Mouse (Mus musculus): Measurements from ENCODE around the gene Fbxo42.

Fbxo42 gene

DNA sequence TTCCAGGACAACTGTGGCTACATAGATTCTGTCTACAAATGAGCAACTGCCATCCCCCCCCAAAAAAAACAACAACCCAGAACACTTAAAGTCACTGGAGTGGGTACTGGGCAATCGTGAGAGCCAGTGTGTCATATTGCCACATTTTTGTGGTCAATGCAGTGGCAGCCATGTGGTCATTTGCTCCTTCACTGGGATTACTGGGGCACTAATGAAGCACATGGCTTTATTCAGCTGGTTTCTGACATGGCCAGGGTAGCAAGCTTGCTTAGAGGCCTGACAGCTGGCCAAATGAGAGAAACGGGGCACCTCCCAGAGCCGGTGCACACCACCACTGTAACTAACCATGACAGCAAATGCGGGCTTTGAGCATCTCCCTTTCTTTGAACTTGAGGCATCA, 30.8 kb downstream of the Fbxo42 start:
- no peak for DNase-seq

DNA sequence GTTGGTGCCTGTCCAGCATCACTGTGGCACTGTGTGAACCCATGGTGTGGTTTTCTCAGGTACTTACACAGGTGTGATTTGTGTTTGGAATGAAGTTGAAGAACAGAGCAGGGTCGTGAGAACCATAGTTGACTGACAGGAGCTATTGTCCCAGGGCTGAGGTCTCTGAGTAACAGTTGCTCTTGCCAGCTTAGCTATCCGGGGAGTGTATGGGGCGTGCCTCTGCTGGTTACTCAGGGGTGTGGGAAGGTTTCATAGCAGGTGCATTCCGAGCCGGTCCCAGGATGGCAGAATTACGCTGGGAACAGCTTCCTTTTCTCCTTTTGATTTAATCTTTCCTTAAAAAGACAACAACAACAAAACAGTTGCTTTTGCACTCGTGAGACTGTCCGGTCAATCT, 33.1 kb downstream of the Fbxo42 start:
- DNase-seq: no peak

DNA sequence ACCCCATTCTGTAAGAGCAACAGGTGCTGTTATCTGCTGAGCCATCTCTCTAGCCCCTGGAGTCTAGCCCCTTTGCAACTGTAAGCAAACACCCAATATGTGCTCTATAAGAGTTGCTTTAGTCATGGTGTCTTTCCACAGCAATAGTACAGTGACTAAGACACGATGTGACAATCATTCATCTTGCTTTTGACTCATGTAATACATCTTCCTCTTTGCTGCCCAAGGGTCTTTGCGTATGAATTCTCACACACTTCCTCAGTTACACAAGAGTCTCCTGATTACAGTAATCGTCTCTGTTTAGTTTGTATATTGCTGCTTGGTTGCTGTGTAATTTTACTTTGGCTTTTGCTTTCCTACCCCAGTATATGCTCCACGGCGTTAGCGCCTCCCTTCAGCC, 34.3 kb downstream of the Fbxo42 start:
- no peak for DNase-seq

DNA sequence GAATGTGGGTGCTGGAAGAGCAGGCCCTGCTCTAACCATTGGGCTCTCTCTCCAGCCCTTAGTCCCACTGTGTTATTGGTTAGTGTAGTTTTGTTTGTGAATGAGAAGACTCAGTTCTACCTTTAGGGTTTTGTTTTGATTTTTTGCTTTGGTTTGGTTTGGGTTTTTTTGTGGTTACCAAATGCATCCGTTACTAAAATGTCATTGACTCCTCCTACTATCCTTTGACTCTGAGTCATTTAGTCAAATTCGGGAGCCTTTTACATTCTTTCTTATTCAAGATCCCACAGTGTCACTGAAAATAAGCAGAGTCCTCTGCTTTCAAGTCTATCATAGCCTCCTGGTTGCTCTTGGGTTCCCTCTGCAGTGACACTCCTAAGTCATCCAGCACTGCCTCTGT, 36.2 kb downstream of the Fbxo42 start:
- no peak for DNase-seq

DNA sequence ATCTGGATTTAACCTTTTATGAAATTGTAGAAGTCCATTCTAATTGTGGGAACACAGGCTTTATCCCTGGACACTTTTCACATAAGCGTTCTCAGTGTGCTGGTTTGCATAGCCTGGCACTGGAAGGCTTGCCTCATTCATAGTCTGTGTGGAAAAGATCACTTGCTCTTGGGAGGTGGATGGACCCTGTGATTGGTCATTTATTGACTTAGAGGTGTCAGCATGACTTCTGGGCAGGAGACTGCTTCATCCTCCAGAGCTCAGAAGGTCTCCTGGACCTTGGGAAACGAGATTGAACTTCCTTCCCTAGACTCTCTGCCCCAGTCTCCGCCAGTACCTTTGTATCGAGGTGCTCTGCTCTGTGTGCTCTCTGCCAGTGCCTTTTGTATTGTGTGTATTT, 36.7 kb downstream of the Fbxo42 start:
- DNase-seq: no peak

DNA sequence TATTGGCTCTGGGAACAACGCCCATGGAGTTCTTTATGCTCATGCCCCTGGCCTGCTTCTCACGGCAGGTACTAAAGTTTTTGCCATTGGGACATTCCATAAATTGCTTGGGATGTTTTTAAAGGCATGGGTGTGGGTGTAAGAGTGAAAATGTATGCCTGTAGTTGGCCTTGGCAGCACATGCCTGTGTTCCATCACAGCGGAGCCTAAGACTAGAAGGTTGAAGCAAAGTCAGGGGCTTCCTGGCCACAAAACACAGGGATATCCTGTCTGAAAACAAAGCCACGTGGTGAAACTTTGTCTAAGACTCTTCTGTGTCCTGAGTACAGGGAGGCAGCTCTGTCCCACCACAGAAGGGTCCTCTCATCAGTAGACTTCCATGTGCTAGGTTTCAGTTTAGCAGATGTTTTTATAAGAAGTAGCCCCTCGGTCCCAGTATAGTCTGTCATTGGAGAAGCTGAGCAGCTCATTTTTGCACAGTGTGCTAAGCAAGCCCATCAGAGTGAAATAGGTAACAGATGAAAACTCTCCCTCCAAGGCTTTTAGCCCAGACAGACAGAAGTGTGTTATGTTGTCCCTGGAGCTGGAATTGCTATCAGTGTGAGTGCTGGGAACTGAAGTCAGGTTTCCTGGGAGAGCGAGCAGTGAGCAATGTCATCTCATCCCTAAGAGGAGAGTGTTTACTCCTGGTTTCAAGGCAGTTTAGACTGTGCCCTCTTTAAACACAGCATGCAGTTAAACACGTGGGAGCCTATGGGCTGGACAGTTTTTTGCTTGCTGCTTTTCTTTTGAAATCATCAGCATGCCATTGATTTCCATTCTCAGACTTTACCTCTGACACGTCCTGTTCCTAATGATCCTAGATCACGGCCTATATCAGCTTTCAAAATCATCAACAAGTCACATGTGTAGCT, 39.5 kb downstream of the Fbxo42 start:
- DNase-seq: no peak

- DNase-seq: no peak
These were observed 43.6 kb downstream of the Fbxo42 start for GRCm38 (mm10) chr4:141191294-141191693.

DNA sequence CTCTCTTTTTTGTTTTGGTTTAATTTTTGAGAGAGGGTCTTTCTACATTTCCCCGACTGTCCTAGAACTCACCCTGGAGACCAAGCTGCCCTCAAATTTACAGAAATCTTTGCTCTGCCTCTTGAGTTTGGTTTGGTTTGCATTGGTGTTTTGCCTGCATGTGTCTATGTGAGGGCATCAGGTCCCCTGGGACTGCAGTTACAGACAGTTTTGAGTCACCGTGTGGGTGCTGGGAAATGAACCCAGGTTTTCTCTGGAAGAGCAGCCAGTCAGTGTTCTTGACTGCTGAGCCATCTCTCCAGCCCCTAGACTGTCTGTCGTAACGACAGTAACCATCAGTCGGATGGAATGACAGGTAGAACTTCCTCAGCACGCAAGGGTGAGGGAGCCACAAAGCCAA, 46.8 kb downstream of the Fbxo42 start:
- DNase-seq: no peak

DNA sequence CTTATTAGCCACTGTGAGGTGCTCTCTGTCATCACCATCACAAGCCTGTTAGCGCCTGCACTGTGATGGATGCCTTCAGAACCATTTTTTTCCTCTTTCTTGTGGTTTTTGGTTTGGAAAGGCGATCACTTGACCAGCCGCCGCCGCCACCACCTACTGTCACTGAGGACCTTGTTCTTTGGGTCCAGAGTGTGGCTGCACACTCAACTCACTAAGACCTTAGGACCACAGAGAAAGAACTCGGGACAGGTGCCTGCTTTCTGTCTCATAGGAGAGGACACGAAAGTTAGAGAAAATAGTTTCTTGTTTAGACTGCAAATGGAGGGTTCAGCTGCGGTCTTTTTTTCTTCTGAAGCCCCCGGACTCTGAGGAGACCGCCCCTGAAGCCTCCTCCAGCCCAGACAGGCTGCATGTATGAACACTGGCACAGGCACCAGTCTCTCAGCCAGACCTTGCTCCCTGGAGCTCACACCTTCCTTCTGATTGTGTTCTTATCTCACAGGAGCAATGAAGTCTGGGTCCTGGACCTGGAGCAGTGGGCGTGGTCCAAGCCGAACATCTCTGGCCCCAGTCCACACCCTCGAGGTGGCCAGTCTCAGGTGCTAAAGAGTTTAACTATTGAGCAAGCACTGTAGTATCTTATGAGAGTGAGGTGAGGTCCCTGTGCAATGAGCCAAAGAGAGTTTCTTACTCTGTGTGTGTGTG, 49.4 kb downstream of the Fbxo42 start:
- DNase-seq: no peak

GRCm38 (mm10) chr4:141197686-141198035, 49.9 kb downstream of the Fbxo42 start:
- no peak for DNase-seq

DNA sequence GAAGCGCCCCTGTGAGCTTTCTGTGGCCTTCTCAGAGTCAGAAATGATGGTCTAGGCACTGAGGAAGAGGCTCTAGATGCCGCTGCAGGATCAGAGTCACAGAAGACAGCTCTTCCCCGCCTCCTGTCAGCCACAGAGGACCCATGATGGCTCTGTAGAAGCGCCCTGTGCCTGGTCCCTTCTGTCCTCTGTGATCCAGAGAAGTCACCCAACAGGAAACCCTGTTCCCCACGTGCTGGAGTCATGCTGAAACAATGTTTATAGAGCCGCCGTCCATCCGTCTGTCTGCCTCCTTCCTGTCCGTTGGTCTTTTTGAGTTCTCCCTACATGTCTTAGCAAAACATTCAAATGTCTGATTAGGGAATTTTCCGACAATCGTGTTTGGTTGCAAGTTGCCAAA, 53.2 kb downstream of the Fbxo42 start:
- no peak for DNase-seq

DNA sequence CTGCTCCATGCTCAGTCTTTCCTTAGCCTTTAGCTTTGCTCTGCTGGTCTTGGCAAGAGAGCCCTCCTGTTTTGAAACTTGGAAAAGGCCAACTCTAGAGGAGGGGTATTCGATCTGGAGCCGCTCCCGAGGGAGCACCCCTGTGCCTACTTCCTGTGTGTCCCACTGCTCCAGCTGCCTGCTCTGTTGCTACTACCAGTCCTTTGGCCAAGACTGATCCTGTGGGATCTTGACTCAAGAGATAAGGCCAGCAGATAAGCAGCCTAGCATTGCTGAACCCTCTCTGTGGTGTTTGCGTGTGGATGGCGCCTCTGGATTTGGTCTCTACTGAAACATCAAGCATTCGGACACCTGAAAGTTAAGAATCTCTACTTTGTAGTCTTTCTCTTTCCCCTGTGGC, 54.5 kb downstream of the Fbxo42 start:
- DNase-seq: no peak

- DNase-seq: peak in 1 of 2 experiments; percentile 25
These were observed 56.9 kb downstream of the Fbxo42 start for GRCm38 (mm10) chr4:141204580-141205061.

GRCm38 (mm10) chr4:141207081-141207480, 59.4 kb downstream of the Fbxo42 start:
- no peak for DNase-seq

DNA sequence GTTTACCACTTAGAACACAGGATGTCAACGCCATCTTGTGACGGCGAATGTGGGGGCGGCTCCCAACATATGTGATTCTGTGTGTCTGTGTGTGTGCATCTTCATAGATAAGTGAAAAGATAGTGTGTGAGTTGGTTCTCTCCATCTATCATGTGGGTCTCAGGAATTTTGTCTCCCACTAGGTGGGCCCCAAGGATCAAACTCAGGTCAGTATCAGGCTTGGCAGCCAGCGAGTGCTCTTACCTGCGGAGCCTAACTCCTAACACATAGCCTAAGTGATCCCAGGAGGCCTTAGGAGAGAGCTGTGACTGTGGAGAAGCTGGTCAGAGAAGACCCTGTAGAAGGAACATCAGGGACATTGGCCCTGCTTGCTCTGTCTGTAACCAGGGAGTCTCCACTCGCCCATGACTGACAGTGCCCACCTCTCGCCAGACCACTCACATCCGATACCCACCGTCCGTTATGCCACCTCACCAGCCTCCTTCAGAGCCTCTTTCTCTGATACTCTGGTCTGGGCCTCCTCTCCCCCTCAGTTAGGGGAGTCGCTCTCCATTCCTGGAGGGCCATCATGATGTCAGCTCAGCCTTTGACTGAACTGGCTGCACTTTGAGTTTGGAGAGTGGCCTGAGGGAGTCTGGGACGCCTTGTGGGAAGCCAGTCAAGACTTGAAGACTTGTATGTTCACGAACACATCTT, 63.0 kb downstream of the Fbxo42 start:
- DNase-seq: no peak

DNA sequence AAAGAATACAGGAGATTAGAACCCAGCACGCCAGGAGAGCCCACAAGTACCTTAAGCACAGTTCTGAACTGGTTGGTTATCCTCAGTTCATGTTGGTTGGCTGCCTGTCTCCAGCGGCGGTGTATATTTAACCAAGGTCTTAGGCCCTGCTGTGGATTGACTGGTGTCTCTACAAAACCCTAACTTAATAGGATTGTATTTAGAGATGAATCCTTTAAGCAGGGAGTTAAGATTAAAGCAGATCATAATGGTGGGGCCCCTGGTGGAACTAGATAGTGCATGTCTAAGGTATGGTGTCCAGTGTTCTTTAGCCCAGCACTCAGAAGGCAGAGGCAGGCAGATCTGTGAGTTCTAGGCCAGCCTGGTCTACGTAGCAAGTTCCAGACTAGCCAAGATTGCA, 63.9 kb downstream of the Fbxo42 start:
- no peak for DNase-seq

DNA sequence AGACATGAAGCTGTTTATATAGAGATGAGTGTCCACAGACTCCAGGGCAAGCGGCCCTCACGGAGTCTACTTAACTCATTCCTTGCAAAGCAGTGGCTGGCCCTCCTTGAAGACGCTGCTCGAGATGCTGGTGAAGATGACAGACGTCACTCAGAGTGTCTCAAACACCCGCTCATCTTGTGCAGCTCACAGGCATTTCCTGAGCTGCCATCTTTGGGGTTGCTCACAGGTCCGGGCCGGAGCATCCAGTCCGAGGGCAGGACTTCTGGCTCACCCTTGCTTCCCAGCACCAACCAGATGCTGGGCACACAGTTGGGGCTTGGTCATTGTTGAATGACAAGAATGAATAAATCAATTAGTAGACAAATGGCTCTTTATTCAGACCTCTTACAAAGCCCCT, 65.2 kb downstream of the Fbxo42 start:
- DNase-seq: no peak

GRCm38 (mm10) chr4:141213342-141213741, 65.6 kb downstream of the Fbxo42 start:
- DNase-seq: no peak

- peak; percentile 95 for DNase-seq
These were observed 66.1 kb downstream of the Fbxo42 start, which contains the start of gene Rsg1 for GRCm38 (mm10) chr4:141213770-141214336. Gene Rsg1 (plus strand): TSS chr4:141213956.

DNA sequence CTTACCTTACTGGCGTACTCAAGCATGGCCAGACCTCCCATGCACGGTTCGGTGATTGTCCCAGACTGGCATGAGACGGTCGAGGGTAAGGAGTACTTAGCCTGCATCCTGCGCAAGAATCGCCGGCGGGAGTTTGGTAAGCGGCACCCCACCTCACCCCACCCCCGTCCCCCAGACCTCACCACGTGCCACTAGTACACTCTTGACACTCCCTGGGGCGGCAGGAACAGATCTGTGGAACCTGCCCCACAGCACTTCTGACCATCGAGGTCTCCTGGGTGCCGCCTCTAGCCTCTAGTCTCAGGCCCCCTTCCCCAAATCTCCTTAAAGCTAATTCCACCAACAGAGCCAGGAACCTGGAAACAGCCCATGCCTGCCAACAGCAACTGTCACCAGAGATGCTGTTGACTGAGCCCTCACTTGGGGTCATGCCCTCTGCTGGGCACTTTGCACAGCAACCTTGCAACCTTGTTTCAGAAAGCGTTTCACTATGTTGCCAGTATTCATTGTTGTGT, 66.7 kb downstream of the Fbxo42 start:
- DNase-seq: peak; percentile 33 to 36

DNA sequence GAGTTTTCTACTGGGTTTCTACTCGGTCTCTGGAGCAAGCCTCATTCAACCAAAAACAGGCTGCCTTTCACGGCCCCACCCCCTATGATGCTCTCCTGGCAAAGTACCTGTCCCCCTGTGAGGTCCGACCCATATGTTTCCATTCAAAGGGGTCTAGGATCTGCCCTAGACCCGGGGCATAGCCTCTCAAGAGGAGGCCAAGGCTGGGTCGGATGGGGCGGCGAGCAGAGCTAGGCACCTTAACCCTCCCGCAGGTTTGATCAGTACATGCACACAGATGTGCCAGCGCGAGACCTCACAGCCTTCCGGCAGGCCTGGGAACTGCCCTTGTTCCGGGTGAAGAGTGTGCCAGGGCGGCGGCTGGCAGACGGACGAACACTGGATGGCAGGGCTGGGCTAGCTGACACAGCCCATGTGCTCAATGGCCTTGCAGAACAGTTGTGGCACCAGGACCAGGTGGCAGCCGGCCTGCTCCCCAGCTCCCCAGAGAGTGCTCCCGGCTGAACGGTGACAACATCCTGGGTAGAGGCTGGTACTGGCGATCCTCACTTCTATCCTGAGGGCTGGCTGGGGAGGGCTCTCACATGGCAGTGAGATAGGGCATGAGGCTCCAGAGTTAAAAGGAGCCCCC, 72.0 kb downstream of the Fbxo42 start:
- no peak for DNase-seq

DNA sequence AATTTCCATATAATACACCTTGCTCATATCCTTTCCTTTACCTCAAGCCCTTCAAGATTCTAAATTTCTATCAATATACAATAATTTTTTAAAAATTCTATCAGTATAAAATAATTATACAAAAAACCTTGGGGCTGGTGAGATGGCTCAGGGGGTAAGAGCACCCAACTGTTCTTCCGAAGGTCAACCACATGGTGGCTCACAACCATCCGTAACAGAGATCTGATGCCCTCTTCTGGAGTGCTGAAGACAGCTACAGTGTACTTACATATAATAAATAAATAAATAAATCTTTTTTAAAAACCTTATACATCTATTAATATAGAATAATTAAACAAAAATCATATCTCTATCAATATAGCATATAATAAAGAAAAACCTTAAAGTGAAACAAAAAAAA, 74.1 kb downstream of the Fbxo42 start:
- DNase-seq: no peak
